Mouse (Mus musculus) activated CD4-positive, CD25-positive, alpha-beta regulatory T cell, adult 4 months (primary cell): ENCODE results near the gene Fitm1. TPM values are rescaled to one million over a fixed set of nuclear protein-coding genes. Genes with fewer than 3 reads are reported as not detected.

ENCODE experiments used
- ATAC-seq: one replicate; pipeline ENCODE4 v1.8.0; 2017
- polyA plus RNA-seq, 2 experiments: library from polyadenylated mRNA; unstranded; fragments of 100-300 nt; shearing (Covaris generic); gene quantifications; one replicate each; pipeline ENCODE4 v1.2.1; 2017

The Fitm1 gene
- not detected for polyA plus RNA-seq

GRCm38 (mm10) chr14:55575302-55575701 lies at the start of gene Fitm1:
Fitm1 (plus strand) TSS chr14:55575617.
- no peak for ATAC-seq

GRCm38 (mm10) chr14:55526674-55527073 lies 48.7 kb upstream of the Fitm1 start:
- ATAC-seq: no peak

- peak; percentile 40 for ATAC-seq
These were observed 47.5 kb upstream of the Fitm1 start for GRCm38 (mm10) chr14:55527940-55528339.

GRCm38 (mm10) chr14:55536116-55536745 lies 39.2 kb upstream of the Fitm1 start:
- no peak for ATAC-seq

DNA sequence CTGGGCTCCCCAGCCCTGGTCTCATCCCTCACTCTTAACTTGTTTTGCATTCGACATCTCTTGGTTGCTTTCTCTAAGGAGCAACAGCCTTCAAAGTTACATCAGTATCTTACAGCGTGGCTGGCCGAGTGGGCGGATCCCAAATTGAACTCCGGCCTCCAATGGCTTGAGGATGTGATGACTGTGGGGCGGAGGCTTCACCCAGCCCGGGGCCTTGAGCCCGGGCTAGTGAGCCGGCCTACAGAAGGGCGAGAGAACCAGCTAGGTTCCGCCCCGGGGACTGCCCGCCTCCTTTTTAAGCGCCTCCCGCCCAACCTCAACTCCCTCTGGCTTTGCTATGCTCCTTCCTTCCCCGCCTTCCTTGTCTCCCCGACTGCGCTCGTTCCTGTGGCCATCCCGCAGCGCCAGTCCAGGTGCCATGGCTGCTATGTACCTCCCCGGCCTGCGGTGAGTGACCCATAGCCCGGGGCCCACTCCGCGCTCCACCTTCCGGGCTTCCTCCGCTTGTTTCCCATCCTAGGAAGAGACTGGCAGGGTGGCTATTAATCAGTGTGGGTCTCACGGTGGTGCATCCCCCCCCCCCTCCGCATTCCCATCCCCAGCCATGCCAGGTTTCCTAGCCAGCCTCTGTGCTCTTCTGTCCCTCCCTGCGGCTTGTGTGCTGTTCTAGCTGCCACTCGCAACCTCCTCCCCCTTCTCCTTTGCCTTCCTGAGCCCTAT lies 35.2 kb upstream of the Fitm1 start, which contains the start of gene Pck2:
Pck2 (plus strand) TSS at position 200 of the 720 bp plus-strand sequence.
- ATAC-seq: peak; percentile 76

- ATAC-seq: no peak
These were observed 34.6 kb upstream of the Fitm1 start for GRCm38 (mm10) chr14:55540787-55541321.

GRCm38 (mm10) chr14:55542268-55542667 lies 33.1 kb upstream of the Fitm1 start:
- ATAC-seq: no peak

DNA sequence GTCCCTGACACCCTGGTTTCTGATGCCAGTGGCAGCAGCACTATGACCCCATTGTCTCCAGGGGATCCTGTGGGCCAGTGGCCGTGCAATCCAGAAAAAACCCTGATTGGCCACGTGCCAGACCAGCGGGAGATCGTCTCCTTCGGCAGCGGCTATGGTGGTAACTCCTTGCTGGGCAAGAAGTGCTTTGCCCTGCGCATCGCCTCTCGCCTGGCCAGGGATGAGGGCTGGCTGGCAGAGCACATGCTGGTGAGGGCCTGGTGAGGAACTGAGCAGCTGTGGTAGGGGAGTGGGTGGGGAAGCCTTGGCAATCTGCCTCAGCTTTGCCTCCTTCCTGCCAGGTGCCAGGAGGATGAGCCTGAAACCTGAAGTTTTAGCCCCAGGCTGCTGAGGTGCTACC lies 31.1 kb upstream of the Fitm1 start:
- no peak for ATAC-seq

GRCm38 (mm10) chr14:55550191-55550590 lies 25.2 kb upstream of the Fitm1 start:
- no peak for ATAC-seq

DNA sequence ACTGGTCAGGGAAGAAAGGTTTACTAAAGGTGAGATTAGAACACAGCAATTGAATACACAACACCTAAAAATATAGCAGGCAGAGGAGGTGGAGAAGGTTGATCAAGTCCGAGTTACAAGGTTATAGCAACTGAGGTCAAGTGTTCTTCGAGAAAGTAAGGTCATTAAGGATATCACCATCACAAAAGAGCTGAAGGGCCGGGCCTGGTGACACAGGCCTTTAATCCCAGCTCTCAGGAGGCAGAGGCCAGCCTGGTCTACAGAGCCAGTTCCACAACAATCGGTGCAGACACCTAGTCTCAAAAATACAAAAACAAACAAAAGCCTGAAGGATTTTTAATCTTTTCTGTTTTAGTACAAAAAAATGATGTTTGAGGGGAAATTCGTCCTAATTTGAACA lies 24.1 kb upstream of the Fitm1 start:
- ATAC-seq: no peak

DNA sequence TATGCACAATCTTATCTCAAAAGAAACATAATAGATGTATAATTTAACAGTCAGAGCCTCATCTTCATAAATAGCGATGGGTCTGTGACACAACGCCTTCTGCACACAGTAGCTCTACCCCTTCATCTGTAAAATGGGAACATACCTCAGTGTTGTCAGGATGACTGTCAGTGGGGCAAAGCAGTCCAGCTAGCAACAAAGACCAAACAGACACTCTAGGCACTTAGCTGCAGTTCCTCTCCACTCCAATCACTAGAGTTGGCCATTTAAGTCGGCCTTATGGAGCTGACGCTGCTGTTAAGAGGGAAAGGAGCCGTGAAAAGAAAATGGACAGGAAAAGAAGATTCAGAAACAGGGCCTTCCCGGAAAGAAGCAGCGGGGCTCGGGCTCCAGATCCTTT lies 23.6 kb upstream of the Fitm1 start:
- ATAC-seq: no peak

DNA sequence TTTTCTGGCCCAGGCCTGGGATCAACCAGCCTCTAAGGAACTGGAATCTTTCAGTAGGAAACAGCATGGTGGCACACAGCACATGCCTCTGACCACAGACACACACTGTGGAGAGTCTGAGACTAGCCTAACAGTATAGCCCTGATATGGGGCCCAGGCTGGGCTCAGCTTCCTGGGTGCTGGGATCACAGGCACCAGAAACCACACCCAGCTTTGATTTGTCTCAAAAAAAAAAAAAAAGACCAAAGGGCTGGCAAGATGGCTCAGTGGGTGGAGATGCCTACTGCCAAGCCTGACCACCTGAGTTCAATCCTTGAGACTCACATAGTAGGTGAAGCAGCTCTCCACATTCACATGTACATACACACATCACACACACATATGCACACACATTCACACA lies 20.8 kb upstream of the Fitm1 start:
- ATAC-seq: no peak

DNA sequence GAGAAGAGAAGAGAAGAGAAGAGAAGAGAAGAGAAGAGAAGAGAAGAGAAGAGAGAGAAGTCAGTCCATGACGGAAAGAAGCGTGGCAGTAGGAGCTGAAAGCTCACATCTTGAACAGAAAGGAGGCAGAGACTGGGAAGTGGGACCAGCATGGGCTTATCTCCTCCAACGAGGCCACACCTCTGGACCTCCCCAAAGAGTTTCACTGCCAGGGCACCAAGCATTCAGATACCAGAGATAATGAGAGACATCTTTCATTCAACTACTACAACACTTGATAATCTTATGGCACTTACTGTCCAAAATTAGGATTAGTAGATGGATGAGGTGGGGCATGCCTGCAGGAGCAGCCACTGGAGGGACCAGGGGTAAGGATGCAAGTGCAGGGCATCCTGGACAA lies 19.6 kb upstream of the Fitm1 start:
- no peak for ATAC-seq

GRCm38 (mm10) chr14:55557003-55557402 lies 18.4 kb upstream of the Fitm1 start:
- no peak for ATAC-seq

DNA sequence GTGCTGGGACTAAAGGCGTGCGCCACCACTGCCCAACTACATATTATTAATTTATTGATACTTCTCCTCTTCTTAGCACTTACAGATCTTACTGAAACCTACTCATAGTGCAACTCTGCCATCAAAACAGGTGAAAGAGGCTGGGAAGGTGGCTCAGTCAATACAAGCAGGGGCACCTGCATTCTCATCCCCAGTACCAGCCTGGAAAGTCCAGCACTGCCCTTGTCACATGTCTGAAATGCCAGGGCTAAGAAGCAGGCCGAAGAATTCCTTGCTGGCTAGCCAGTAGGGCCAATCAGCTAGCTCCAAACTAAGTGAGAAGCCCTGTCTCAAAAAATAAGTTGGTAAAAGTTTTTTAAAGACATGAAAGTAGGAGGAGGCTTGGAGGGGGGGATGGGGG lies 17.8 kb upstream of the Fitm1 start:
- ATAC-seq: no peak

DNA sequence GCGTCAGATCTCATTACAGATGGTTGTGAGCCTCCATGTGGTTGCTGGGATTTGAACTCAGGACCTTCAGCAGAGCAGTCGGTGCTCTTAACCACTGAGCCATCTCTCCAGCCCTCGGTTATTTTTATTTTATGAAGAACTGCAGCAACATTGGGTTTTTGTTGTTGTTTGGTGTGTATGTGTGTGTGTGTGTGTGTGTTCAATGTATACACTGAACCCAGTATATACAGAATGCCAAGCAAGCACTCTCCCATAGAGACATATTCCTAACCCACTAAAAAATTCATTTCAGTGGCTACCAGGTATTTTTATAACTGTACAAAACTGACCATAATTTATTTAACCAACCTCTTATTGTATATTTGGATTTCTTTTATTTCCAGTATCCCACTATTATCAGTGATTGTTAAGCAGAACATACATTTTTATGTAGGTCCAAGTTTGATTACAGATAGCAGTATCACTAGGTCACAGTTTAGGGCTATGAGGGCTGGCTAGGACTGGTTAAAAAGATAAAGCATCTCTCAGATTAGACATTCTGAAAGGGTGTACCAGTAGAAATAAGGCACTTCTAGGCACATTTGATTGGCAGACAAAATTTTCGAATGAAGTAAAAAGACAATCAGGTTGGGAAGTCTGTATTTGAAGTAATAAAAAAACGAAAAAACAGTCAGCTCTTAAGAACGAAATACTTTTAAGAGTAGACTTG lies 16.5 kb upstream of the Fitm1 start:
- ATAC-seq: no peak

DNA sequence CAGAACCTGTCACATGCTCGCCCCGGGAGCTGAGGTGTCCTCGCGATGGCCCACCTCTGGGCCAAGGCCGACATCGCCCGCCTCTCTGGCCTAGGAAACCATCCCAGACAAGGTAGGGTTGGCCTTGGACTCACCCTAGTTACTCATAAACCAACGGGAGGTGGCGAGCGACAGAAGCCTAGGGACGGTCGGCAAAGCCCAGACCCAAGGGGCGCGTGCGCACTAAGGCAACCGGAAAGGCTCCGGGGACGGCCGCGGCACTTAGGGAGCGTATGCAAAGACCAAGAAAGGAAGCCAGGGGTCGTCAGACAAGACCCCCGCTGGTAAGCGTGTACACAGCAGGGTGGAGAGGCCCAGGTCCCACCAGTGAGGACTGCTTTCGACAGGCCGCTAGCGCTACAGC lies 15.6 kb upstream of the Fitm1 start, which contains the start of gene Dcaf11:
Dcaf11 (plus strand) TSS at position 208 of the 403 bp plus-strand sequence.
- peak; percentile 32 for ATAC-seq

GRCm38 (mm10) chr14:55560202-55561073 lies 15.0 kb upstream of the Fitm1 start, which contains the start of gene A730061H03Rik:
A730061H03Rik (minus strand) TSS chr14:55560406.
- ATAC-seq: peak; percentile 86

DNA sequence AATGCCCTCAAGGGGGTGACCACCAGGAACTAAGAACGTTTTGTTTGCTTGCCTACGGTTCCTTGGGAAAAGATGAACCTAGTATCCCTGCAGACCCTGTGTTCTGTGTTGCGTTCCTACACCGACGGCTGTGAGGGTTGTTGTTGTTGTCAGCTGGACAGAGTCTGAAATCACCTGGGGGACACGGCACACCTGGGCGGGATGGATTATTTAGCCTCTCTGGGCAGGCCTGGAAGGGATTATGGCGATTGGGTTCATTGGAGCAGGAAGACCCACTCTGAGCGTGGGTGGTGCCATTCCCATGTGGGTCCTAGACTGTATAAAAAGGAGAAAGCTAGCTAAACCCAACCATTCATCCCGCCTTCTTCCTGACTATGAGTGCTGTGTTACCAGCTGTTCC lies 13.6 kb upstream of the Fitm1 start:
- no peak for ATAC-seq

GRCm38 (mm10) chr14:55563249-55563648 lies 12.2 kb upstream of the Fitm1 start:
- no peak for ATAC-seq

- no peak for ATAC-seq
These were observed 9.7 kb upstream of the Fitm1 start for GRCm38 (mm10) chr14:55565748-55566147.

- ATAC-seq: no peak
These were observed 7.9 kb upstream of the Fitm1 start for GRCm38 (mm10) chr14:55567496-55567895.
